12 mouse cellular contexts compared by ENCODE assay signal in the genomic region with DNA sequence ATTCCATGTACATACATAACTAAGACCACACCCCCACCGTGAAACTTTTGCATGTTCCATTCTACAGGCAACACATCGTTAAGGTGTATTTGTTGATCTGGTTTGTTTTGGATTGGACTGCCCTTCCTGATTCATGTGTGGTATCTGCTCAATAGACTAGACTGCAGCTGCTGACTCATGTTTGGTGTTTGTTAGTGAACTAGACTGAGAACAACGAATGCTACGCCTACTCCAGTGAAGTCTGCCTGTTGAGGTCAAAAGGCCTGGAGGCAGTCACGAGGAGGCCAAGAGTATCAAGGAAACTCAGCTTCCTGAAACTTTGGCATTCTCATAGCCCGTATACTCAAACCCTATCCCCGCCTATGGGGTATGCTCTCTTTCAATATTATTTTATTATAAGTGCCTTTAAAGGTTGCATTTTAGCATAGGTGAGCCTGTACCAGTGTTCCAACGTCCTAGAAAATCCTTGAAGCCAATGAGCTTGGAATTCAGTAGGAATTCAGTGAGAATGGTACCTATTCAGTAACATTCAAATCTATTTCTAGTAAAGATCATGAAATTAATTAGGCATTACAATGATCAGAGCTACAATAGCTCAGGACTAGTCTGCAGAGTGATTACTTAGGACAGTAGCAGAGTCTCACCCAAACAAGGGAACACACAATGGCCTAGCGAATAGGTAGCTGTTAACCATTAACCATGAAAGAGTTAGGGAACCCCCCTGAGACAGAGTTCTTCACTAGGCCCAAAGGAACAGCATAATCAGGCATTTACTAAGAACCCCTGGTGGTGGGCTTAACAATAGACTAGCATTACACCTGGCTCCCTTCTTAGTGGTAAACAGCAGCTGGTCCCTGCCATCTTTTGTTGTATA. TPM values are rescaled to one million over a fixed set of nuclear protein-coding genes. Genes with fewer than 3 reads are reported as not detected.
A peak's percentile ranks its signal among the peaks of the same experiment; 100 is the strongest.
DNase-seq lines count a peak whose midpoint lies in the region; TF ChIP-seq lines count a peak whose summit lies in the region.
"Not testable (repeated sequence)": the region's sequence is repeated elsewhere in the genome, so short reads cannot be mapped to it uniquely, and the experiment has no call there.
"Had no signal": no experiment of that assay in that cellular context is flagged by ENCODE, and none has a peak within 500 bp of the region (broad histone marks: within the 10 kb centered on the region; RNA-seq: fewer than 3 reads in every experiment).

No protein-coding gene starts in this region.

- not testable (repeated sequence) for H3K36me3 ChIP-seq in ES-E14 (ENCODE audit: control insufficient read depth, insufficient read depth, low read length, poor library complexity, severe bottlenecking)

- peak; percentile 29 for DNase-seq in ES-E14 (ENCODE audit: low read depth, low spot score)
- peak; percentile 81 for DNase-seq in ZHBTc4 (ENCODE audit: low read depth, low spot score)
- peak; percentile 12 for DNase-seq in kidney, adult 18-20 months
- peak; percentile 39 to 56 for DNase-seq in kidney, adult 8-10 months
- peak; percentile 7 to 42 for DNase-seq in kidney, postnatal 25 days
- peak; percentile 3 for DNase-seq in yolk sac, embryonic 10.5 days (ENCODE audit: low spot score)

- not testable (repeated sequence) for H3K4me1 ChIP-seq in ES-E14 (ENCODE audit: control insufficient read depth in 2 of 2, insufficient read depth in 2 of 2, low read length in 2 of 2, poor library complexity in 1 of 2)

- not testable (repeated sequence) for H3K9ac ChIP-seq in ES-E14 (ENCODE audit: insufficient read depth, low read depth, low read length, poor library complexity, severe bottlenecking)

- peak overlapping the region; percentile 81 for H3K27ac ChIP-seq in ES-E14 (ENCODE audit: insufficient read depth, low read depth, low read length, poor library complexity, severe bottlenecking)

- not testable (repeated sequence) for H3K9me3 ChIP-seq in ES-E14 (ENCODE audit: control insufficient read depth, insufficient read depth, low read depth, low read length)

- not testable (repeated sequence) for H3K4me3 ChIP-seq in ES-E14 (ENCODE audit: insufficient read depth in 1 of 2, low read depth in 1 of 2, low read length in 2 of 2, poor library complexity in 1 of 2, severe bottlenecking in 1 of 2)

- in situ Hi-C loops in ES-E14 (cut with MboI; ENCODE audit: low sequenced_read_pairs in 2 of 2, unreplicated experiment in 2 of 2) = not testable (repeated sequence)

TF ChIP-seq in ES-E14, 5 proteins besides CTCF, POLR2A, EP300 and RAD21:
- TF ChIP-seq MAFK (IDR thresholded peaks at IDR 0.05; ENCODE audit: insufficient read depth, low read depth, low read length) = peak; percentile 53; the same call in 1 of the 2 replicates

RNA-seq across cellular contexts. Expression of a gene that starts 43.6 kb away (rescaled TPM):
- 0.11 TPM in 1 of 2 replicates, not detected in the other for total RNA-seq in ES-E14 (2012; rRNA removed)
- total RNA-seq: adrenal gland, adult 2 months; adrenal gland, postnatal 10 days; adrenal gland, postnatal 25 days; adrenal gland, postnatal 4 days; common myeloid progenitor, adult 5-6 weeks; MEL had no signal

Comparison
In these comparisons a context has a peak if more than half of its experiments do, and no peak if none do; other contexts are left out.
1. DNase-seq: peak in every context shown above with its lines; median percentile 81 in ZHBTc4; 48 in kidney, adult 8-10 months; 29 in ES-E14; 24 in kidney, postnatal 25 days; 12 in kidney, adult 18-20 months; 3 in yolk sac, embryonic 10.5 days.